Mouse (Mus musculus) kidney, adult 2 months (tissue): ENCODE data around the gene Ccr1. TPM values are rescaled to one million over a fixed set of nuclear protein-coding genes. Genes with fewer than 3 reads are reported as not detected.

ENCODE experiments used
- DNase-seq: peaks from one replicate; pipeline ENCODE4 v3.0.0; 2021
- H3K27ac ChIP-seq: fragments of 200-500 bp; 2 replicates; pipeline ENCODE4 v1.5.1; 2012; ENCODE audit warnings: low read depth, low read length, control low read depth, inconsistent platforms; ENCODE audit not compliant: insufficient read depth
- H3K27me3 ChIP-seq: fragments of 200-500 bp; replicated peaks from 2 replicates; pipeline ENCODE4 v1.6.1; 2012; ENCODE audit warnings: mild to moderate bottlenecking, moderate library complexity, low read length, inconsistent platforms; ENCODE audit not compliant: control insufficient read depth, insufficient read depth
- H3K36me3 ChIP-seq: fragments of 200-500 bp; 2 replicates; pipeline ENCODE4 v1.6.1; 2012; ENCODE audit warnings: mild to moderate bottlenecking, moderate library complexity, low read length, inconsistent platforms; ENCODE audit not compliant: control insufficient read depth, insufficient read depth
- H3K4me1 ChIP-seq: fragments of 200-500 bp; 2 replicates; pipeline ENCODE4 v1.6.1; 2011; ENCODE audit warnings: low read length; ENCODE audit not compliant: control insufficient read depth, insufficient read depth
- H3K4me3 ChIP-seq: fragments of 200-500 bp; 2 replicates; pipeline ENCODE4 v1.5.1; 2011; ENCODE audit warnings: mild to moderate bottlenecking, low read depth, low read length, control low read depth; ENCODE audit not compliant: insufficient read depth
- CTCF ChIP-seq: fragments of 200-500 bp; conservative IDR thresholded peaks from 2 replicates; pipeline ENCODE4 v1.5.1; 2011; ENCODE audit warnings: low read depth, mild to moderate bottlenecking, control low read depth, low read length, moderate library complexity, mixed read lengths; ENCODE audit not compliant: insufficient read depth, insufficient read length
- POLR2A ChIP-seq: fragments of 200-500 bp; IDR thresholded peaks from one replicate; pipeline ENCODE4 v1.6.1; 2011; ENCODE audit warnings: low read depth, low read length, control low read depth
- WGBS: fragments of 180-500 bp; shearing (Covaris S2); methylation state at CpG from one replicate; pipeline ENCODE4 v1.1.7; 2018; 5-methylcytosine and 5-hydroxymethylcytosine counted together
- polyA plus RNA-seq: library from polyadenylated mRNA; depleted of rRNA; stranded (reverse); fragments of >200 nt; gene quantifications from 2 replicates; pipeline ENCODE4 v1.2.3, GENCODE M21; 2012

Gene Ccr1
- polyA plus RNA-seq, 1 experiment = 0.72 TPM

GRCm38 (mm10) chr9:123953551-123953950, 14.9 kb downstream of the Ccr1 start:
- H3K27ac ChIP-seq = no peak overlapping the region
- WGBS = 68% methylated on average over 2 of the region's 2 CpGs
- H3K36me3 ChIP-seq = no peaks in the 10 kb centered on the region
- no peaks in the 10 kb centered on the region for H3K4me1 ChIP-seq
- no peak for DNase-seq
- TF ChIP-seq CTCF (no peak), POLR2A (no peak)
- H3K4me3 ChIP-seq = no peak overlapping the region
- H3K27me3 ChIP-seq = no peaks in the 10 kb centered on the region

DNA sequence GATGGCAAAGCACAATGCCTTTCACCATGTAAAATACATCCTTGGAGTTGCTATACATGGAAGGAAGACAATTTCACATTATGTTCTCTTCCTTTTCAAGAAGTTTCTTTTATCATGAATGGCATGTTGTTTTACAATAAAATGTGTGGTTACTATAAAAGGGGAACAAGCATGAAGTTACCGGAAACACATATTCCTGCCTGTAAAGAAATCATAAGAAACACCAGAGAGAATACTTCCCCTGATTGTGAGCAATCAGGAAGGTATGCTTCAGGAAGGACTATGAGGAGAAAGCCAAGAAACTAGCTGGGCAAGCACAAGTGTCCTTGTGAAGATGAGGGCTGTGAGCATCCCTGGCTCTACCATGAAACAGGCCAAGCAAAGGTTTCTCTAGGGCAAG, 17.3 kb downstream of the Ccr1 start:
- H3K4me1 ChIP-seq = no peaks in the 10 kb centered on the region
- WGBS = 80% methylated on average over 1 of the region's 1 CpGs
- no peak overlapping the region for H3K27ac ChIP-seq
- DNase-seq = no peak
- no peaks in the 10 kb centered on the region for H3K36me3 ChIP-seq
- H3K4me3 ChIP-seq = no peak overlapping the region
- no peak for TF ChIP-seq CTCF
- TF ChIP-seq POLR2A = no peak
- H3K27me3 ChIP-seq = no peaks in the 10 kb centered on the region

- TF ChIP-seq POLR2A = no peak
- no peak for TF ChIP-seq CTCF
- H3K27me3 ChIP-seq = no peaks in the 10 kb centered on the region
- WGBS = 85% methylated on average over 2 of the region's 2 CpGs
- no peak overlapping the region for H3K4me3 ChIP-seq
- no peak overlapping the region for H3K27ac ChIP-seq
- no peaks in the 10 kb centered on the region for H3K36me3 ChIP-seq
- no peaks in the 10 kb centered on the region for H3K4me1 ChIP-seq
- DNase-seq = no peak
Measured at GRCm38 (mm10) chr9:123949432-123949831, 19.1 kb downstream of the Ccr1 start.

GRCm38 (mm10) chr9:123947815-123948214, 20.7 kb downstream of the Ccr1 start:
- WGBS = 76% methylated on average over 1 of the region's 1 CpGs
- Histone ChIP-seq H3K4me1 (no peaks in the 10 kb centered on the region), H3K4me3 (no peak overlapping the region), H3K27me3 (no peaks in the 10 kb centered on the region), H3K36me3 (no peaks in the 10 kb centered on the region), H3K27ac (no peak overlapping the region)
- DNase-seq = no peak
- TF ChIP-seq POLR2A = no peak
- TF ChIP-seq CTCF = no peak

GRCm38 (mm10) chr9:123942025-123942424, 26.5 kb downstream of the Ccr1 start:
- no peak overlapping the region for H3K4me3 ChIP-seq
- no peak overlapping the region for H3K27ac ChIP-seq
- DNase-seq = no peak
- no peak for TF ChIP-seq CTCF
- no peak for TF ChIP-seq POLR2A
- WGBS = 88% methylated on average over 3 of the region's 3 CpGs
- H3K4me1 ChIP-seq = no peaks in the 10 kb centered on the region
- H3K27me3 ChIP-seq = no peaks in the 10 kb centered on the region
- no peaks in the 10 kb centered on the region for H3K36me3 ChIP-seq

GRCm38 (mm10) chr9:123941316-123941715, 27.2 kb downstream of the Ccr1 start:
- H3K4me1 ChIP-seq = no peaks in the 10 kb centered on the region
- H3K4me3 ChIP-seq = no peak overlapping the region
- no peak overlapping the region for H3K27ac ChIP-seq
- no peaks in the 10 kb centered on the region for H3K36me3 ChIP-seq
- TF ChIP-seq CTCF = no peak
- TF ChIP-seq POLR2A = no peak
- peak; percentile 34 for DNase-seq
- H3K27me3 ChIP-seq = no peaks in the 10 kb centered on the region
- 71% methylated on average over 2 of the region's 2 CpGs for WGBS

DNA sequence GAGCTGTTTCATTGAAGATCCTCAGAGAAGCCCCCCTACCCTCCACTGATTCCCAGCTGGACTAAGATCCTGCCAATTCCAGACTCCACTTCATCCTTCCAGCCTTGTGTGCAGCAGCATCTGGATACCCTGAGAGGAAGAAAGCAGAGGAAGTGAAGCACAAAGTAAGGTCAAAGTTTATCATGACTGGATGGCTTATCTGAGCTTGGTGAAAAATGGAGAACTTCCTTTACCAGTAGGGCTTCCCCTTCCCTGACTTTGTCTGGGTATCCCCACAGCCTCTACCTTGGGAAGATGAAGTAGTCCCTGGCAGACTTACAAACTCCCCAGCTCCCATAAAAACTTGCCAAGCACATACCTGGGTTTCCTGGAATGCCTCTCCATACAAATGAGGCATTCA, 27.9 kb downstream of the Ccr1 start:
- TF ChIP-seq CTCF (no peak), POLR2A (no peak)
- H3K4me3 ChIP-seq = no peak overlapping the region
- H3K27me3 ChIP-seq = no peaks in the 10 kb centered on the region
- no peaks in the 10 kb centered on the region for H3K4me1 ChIP-seq
- H3K36me3 ChIP-seq = no peaks in the 10 kb centered on the region
- no peak for DNase-seq
- no peak overlapping the region for H3K27ac ChIP-seq

- Histone ChIP-seq H3K36me3 (no peaks in the 10 kb centered on the region), H3K27me3 (no peaks in the 10 kb centered on the region), H3K4me1 (no peaks in the 10 kb centered on the region), H3K4me3 (no peak overlapping the region), H3K27ac (no peak overlapping the region)
- no peak for TF ChIP-seq CTCF
- WGBS = 46% methylated on average over 1 of the region's 1 CpGs
- no peak for DNase-seq
Measured at GRCm38 (mm10) chr9:123940168-123940567, 28.3 kb downstream of the Ccr1 start.
